Mouse (Mus musculus) G1E-ER4 (cell line): ENCODE data around the gene Stau1. TPM values are rescaled to one million over a fixed set of nuclear protein-coding genes. Genes with fewer than 3 reads are reported as not detected.

Source experiments
- GATA1 ChIP-seq: IDR thresholded peaks from one replicate; pipeline ENCODE4 v1.8.0; 2012; ENCODE audit warnings: low read length, inconsistent platforms
- polyA plus RNA-seq: library from polyadenylated mRNA; stranded (reverse); fragments of >175 nt; gene quantifications from 2 replicates; pipeline ENCODE4 v1.2.3, GENCODE M21; 2012

Gene Stau1
- polyA plus RNA-seq, 1 experiment, result 36.5 TPM

DNA sequence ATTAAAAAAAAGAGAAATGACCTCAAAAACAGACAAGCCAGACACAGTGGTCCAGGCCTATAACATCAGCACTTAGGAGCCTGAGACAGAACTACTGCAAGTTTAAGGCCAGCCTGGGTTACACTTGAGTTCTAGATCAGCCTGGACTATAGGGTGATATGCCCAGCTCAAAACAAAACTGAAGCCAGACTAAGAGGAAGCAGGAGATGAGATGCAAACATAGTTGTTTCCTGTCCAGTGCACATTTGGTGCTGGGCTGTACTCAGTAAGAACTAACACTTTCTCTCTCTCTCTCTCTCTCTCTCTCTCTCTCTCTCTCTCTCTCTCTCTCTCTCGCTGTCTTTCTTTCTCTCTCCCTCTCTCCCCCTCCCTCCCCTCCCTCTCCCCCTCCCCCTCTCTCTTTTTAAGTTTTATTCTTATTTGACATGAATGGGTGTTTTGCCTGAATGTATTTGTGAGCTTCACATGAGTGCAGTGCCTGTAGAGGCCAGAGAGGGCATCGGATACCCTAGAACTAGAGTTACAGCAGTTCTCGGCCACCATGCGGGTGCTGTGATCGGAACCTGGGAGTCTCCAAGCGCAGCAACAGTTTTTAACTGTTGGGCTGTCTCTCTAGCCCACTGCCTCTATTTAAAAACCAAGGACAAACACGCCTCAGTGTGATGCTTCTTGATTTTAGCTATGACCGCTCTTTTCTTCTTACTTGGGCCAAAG, 95.2 kb downstream of the Stau1 start:
- no peak for TF ChIP-seq GATA1

DNA sequence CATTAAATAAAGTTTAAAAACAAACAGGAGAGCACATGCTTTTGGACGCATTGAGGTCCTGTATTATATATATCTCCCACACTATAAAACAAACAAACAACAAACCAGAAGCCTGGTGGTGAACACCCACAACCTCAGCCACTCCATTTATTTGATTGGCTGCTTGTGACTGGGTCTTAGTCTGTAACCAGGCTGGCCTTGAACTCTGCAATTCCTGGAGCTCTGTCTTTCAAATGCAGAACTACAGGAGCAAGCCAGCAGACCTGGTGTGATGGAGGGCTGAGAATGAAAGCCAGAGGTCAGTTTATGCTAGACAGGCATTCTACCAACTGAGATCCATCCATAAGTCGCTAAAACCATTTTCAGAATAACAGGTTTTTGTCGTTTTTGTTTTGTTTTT, 96.4 kb downstream of the Stau1 start:
- TF ChIP-seq GATA1, result no peak

DNA sequence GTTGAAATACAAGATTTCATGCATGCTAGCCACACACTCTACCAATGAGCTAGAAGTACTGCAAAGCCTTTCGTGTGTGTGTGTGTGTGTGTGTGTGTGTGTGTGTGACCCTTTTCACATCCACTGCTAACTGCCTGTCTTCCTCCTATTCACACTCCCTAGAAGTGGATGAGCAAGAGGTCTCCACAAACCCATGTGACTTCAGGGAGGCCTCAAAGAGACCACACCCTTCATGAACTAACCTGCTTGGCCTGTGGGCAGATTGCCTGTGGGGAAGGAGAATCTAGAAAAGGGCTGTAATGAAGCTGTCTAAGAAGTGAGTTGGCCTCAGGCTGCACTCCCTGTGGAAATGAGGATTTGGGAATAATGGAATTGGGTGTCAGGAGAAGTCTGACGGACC, 96.9 kb downstream of the Stau1 start:
- TF ChIP-seq GATA1, result no peak

Other genes starting within 250 kb of the Stau1 start
- gene Trp53rkb, start 203.8 kb downstream of the Stau1 start, polyA plus RNA-seq, result 3.6 and 4.5 TPM in 2 replicates
- 9.3 and 9.8 TPM in 2 replicates for gene Arfgef2, start 190.7 kb downstream of the Stau1 start, polyA plus RNA-seq
- gene Cse1l, start 90.3 kb downstream of the Stau1 start, polyA plus RNA-seq, result 8.5 and 11.8 TPM in 2 replicates
- 124 and 127 TPM in 2 replicates for gene Ddx27, start 18.9 kb upstream of the Stau1 start, polyA plus RNA-seq
- 2.8 and 4.0 TPM in 2 replicates for gene Znfx1, start 66.7 kb upstream of the Stau1 start, polyA plus RNA-seq
- gene Kcnb1, start 193.9 kb upstream of the Stau1 start, polyA plus RNA-seq, result 0.04 and 0.21 TPM in 2 replicates
- not detected in 2 replicates for gene Ptgis, start 244.3 kb upstream of the Stau1 start, polyA plus RNA-seq